Mouse (Mus musculus) stomach, embryonic 15.5 days (tissue): ENCODE data around the gene Dvl1. TPM values are rescaled to one million over a fixed set of nuclear protein-coding genes. Genes with fewer than 3 reads are reported as not detected.

Experiments used
- ATAC-seq: fragments of 200-750 bp; cut with Nextera tagmentation; 2 replicates; pipeline ENCODE4 v1.8.0; 2017; ENCODE audit warnings: low read depth, moderate number of reproducible peaks, moderate TSS enrichment; ENCODE audit not compliant: insufficient read depth, low FRiP score
- H3K27ac ChIP-seq: fragments of 300-500 bp; sonication (generic); 2 replicates; pipeline ENCODE4 v1.5.1; 2015; ENCODE audit warnings: mild to moderate bottlenecking, inconsistent platforms
- H3K27me3 ChIP-seq: fragments of 300-500 bp; sonication (generic); replicated peaks from 2 replicates; pipeline ENCODE4 v1.6.1; 2015; ENCODE audit warnings: inconsistent platforms
- H3K36me3 ChIP-seq: fragments of 300-500 bp; sonication (generic); 2 replicates; pipeline ENCODE4 v1.6.1; 2015; ENCODE audit warnings: inconsistent platforms
- H3K4me1 ChIP-seq: fragments of 300-500 bp; sonication (generic); 2 replicates; pipeline ENCODE4 v1.6.1; 2015; ENCODE audit warnings: inconsistent platforms
- H3K4me2 ChIP-seq: fragments of 300-500 bp; sonication (generic); 2 replicates; pipeline ENCODE4 v1.6.1; 2015; ENCODE audit warnings: mild to moderate bottlenecking, inconsistent platforms
- H3K4me3 ChIP-seq: fragments of 300-500 bp; sonication (generic); replicated peaks from 2 replicates; pipeline ENCODE4 v1.5.1; 2015; ENCODE audit warnings: inconsistent platforms
- H3K9ac ChIP-seq: fragments of 300-500 bp; sonication (generic); 2 replicates; pipeline ENCODE4 v1.6.1; 2015; ENCODE audit warnings: inconsistent platforms
- H3K9me3 ChIP-seq: fragments of 300-500 bp; sonication (generic); 2 replicates; pipeline ENCODE4 v1.6.1; 2016; ENCODE audit warnings: inconsistent platforms
- WGBS: fragments of 180-500 bp; shearing (Covaris S2); methylation state at CpG from one replicate; pipeline ENCODE4 v1.1.7; 2015; 5-methylcytosine and 5-hydroxymethylcytosine counted together
- polyA plus RNA-seq: library from polyadenylated mRNA; unstranded; fragments of >200 nt; fragmentation: Nextera tagmentation; extraction: Ambion mirVana; gene quantifications from 2 replicates; pipeline ENCODE4 v1.2.1, GENCODE M21; 2015

Gene Dvl1
- polyA plus RNA-seq, 1 experiment from 2014 or later = 13.7 TPM

DNA sequence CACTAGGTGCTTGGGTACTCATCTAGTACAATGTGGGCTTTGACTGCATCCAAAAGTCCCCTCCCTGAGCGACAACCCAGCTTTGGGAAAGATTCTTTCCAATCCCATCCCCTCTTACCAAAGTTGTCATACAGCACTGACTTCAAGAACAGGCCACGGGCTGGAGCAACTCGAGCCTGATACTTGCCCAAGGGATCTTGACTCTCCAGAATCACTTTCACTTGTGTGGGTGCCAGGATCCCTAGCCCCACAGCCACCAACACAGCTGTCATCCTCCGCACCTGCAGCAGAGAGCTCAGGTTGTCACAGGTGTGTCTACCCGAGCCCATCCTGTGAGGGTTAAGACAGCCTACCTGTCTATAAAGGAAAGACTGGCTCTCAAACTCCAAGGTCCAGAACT, 42.1 kb downstream of the Dvl1 start:
- Histone ChIP-seq H3K27me3 (no peaks in the 10 kb centered on the region), H3K4me3 (no peak overlapping the region), H3K36me3 (peaks cover 36% of the 10 kb centered on the region), H3K4me1 (peaks cover 30% of the 10 kb centered on the region), H3K9ac (no peak overlapping the region), H3K27ac (no peak overlapping the region), H3K9me3 (no peaks in the 10 kb centered on the region), H3K4me2 (no peak overlapping the region)
- ATAC-seq = no peak
- WGBS = 80% methylated on average over 5 of the region's 5 CpGs

DNA sequence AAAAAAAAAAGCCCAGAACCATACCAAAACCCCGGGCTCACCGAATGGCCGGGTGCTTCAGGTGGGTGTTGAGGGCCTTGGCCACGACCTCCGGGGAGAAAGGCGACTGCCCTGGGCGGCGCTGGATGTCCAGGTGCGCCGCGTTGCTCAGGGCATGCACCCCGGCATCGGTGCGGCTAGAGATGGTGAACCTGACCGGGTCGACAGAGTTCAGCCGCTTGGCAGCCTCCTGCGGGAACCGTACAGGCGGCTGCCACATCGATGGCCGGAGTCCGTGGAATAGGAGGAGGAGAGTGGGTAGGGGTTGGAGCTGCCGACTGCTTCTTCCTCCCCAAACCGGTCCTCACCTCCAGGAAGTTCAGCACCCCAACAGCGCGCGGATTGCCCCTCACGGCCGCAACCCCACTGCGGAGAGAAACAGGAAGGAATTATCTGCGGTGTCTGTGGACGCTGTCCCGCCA, 43.8 kb downstream of the Dvl1 start:
- Histone ChIP-seq H3K4me1 (peaks cover 39% of the 10 kb centered on the region), H3K4me3 (peak overlapping the region; percentile 97), H3K27me3 (no peaks in the 10 kb centered on the region), H3K27ac (peak overlapping the region; percentile 49), H3K36me3 (peaks cover 27% of the 10 kb centered on the region), H3K9ac (peak overlapping the region; percentile 97), H3K4me2 (peak overlapping the region; percentile 96), H3K9me3 (no peaks in the 10 kb centered on the region)
- no peak for ATAC-seq
- under 1% methylated on average over 34 of the region's 34 CpGs for WGBS

DNA sequence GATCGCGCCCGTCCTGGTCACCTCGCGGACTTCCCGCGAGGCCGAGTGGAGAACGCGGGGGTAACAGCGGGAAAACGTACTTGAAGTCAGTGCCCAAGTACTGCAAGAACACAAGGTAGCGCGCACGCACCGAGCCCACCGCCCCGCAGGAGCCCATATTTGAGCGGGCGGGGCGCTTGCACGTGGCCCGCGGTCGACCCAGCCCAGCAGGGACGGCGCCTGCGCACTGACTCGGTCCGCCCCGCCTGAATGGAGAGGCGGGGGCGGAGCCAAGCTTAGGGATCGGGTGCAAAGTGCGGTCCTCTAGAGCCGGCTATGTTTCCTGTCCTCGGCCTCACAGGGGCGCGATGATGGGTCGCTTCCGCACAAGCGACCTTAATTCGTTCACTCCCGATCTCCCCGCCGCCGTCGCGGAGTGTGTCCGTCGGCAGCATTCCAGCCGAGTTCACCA, 44.4 kb downstream of the Dvl1 start, which contains the start of the genes Pusl1 and Acap3:
TSS of gene Pusl1 (minus strand) at position 231 of the 451 bp plus-strand sequence.
TSS of gene Acap3 (plus strand) at position 272 of the 451 bp plus-strand sequence.
- no peaks in the 10 kb centered on the region for H3K27me3 ChIP-seq
- ATAC-seq = peak; percentile 81
- peak within 1 kb of the TSS; percentile 97 for H3K9ac ChIP-seq
- WGBS = under 1% methylated on average over 52 of the region's 52 CpGs
- peak within 1 kb of the TSS; percentile 99 for H3K27ac ChIP-seq
- H3K4me1 ChIP-seq = peaks cover 39% of the 10 kb centered on the region
- H3K36me3 ChIP-seq = peaks cover 25% of the 10 kb centered on the region
- no peaks in the 10 kb centered on the region for H3K9me3 ChIP-seq
- H3K4me3 ChIP-seq = peak within 1 kb of the TSS; percentile 97
- H3K4me2 ChIP-seq = peak within 1 kb of the TSS; percentile 96

DNA sequence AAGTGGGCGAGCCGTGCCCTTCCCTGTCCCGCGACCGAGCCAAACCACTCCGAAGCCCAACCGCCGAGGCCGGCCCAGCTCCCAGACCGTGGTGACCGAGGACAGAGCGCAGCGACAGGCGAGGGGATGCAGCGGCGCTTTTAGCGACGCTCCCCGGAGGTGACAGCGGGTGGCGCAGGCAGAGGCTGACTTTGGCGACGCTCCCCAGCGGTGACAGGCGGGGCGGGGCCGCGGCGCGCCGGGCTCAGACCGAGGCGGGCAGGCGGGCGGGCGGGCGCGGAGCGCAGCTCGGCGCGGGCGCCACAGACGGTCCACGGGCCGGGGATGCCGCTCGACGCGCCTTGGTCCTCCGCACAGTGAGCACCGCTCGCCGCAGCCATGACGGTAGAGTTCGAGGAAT, 44.8 kb downstream of the Dvl1 start:
- Histone ChIP-seq H3K9me3 (no peaks in the 10 kb centered on the region), H3K9ac (peak overlapping the region; percentile 97), H3K4me2 (peak overlapping the region; percentile 96), H3K27ac (peak overlapping the region; percentile 99), H3K4me3 (peak overlapping the region; percentile 97), H3K27me3 (no peaks in the 10 kb centered on the region), H3K4me1 (peaks cover 39% of the 10 kb centered on the region), H3K36me3 (peaks cover 28% of the 10 kb centered on the region)
- WGBS = under 1% methylated on average over 55 of the region's 56 CpGs
- peak; percentile 88 for ATAC-seq

DNA sequence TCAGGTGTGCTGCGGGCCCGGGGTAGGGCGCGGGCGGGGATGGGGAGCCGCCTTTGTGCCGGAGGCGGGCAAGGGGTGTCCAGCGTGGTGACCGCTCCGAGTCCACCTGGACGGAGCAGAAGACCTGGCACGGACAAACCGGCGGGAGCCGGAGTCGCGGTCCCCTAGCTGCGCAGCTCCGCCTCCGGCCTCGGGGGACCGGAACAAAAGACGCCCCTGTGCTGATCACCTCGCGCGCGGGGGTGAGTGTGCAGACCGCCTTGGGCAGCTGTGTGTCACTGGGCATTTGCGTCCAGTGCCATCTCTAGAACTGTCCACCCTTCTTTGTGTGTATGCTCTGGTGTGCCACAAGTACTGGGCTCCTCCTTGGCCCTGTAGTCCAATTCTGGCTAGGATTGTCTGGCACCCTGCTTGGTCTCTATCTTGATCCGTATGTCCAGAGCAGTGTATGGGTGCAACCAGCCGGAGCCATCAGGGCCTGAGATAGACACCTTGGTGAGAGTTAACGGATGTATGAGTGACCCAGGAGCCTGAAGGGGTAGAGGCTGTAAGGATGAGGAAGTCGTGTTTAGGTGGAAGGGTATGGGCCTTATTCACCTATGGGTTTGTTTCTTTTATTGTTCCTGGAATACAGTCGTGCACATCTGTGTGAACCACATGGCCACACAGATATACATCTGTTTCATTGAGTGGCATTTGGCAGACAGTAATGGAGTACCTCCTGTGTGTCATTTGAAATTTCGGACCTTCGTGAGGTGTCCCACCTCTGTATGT, 45.4 kb downstream of the Dvl1 start:
- 5% methylated on average over 37 of the region's 37 CpGs for WGBS
- peak overlapping the region; percentile 97 for H3K9ac ChIP-seq
- peak overlapping the region; percentile 99 for H3K27ac ChIP-seq
- H3K9me3 ChIP-seq = no peaks in the 10 kb centered on the region
- peak; percentile 18 for ATAC-seq
- peak overlapping the region; percentile 97 for H3K4me3 ChIP-seq
- H3K4me2 ChIP-seq = peak overlapping the region; percentile 96
- H3K27me3 ChIP-seq = no peaks in the 10 kb centered on the region
- H3K36me3 ChIP-seq = peaks cover 24% of the 10 kb centered on the region
- peaks cover 39% of the 10 kb centered on the region for H3K4me1 ChIP-seq

DNA sequence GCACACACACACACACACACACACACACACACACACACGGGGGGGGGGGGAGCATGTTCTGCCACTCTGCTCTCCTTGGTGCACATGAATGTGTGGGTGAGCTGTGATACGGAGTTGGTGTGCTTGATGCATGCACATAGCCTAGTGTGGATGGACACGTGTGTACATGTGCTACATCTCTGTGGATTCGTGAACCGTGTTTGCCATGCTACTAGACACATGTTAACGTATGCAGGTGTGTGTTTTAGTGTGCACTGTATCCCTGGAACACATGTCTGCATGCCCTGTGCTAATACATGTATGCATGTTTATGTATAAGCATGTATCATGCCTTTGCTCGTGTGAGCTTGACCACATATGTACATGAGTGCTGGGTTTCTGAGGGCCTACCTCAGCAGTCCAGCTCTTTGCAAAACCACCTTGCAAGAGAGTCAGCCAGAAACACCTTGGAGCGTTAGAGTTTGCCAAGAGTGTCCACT, 46.0 kb downstream of the Dvl1 start:
- H3K9me3 ChIP-seq = no peaks in the 10 kb centered on the region
- 68% methylated on average over 8 of the region's 8 CpGs for WGBS

DNA sequence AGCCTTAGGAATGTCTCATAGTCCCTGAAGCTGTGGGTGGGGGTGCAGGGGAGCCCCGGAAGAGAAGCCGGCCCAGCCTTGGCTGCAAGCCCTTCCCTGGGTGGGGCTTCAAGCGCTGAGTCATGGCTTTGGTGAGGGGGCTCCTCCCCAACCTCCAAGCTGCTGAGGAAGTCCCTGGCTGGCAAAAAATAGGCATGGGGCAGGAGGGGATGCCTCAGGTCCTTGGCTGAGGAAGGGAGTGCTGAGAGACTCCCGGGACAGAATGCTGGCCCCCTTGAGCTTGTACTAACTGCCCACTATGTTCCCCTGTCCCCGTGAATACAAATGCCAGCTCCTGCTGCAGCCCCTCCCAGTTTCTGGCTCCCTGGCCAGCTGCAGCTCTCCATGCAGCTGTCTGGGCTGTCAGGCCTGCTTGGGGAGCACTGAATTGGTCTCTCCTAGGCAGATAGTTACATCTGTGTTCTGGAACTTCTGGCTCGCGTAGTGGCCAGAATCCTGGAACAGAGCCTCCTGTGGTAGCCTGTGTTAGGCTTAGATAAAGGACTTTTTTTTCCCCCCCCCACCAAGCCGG, 47.2 kb downstream of the Dvl1 start:
- Histone ChIP-seq H3K27me3 (no peaks in the 10 kb centered on the region), H3K4me1 (peaks cover 39% of the 10 kb centered on the region), H3K4me2 (peak overlapping the region; percentile 96), H3K27ac (peak overlapping the region; percentile 74), H3K9me3 (no peaks in the 10 kb centered on the region), H3K36me3 (peaks cover 14% of the 10 kb centered on the region; the same call in 1 of the 2 replicates), H3K9ac (no peak overlapping the region), H3K4me3 (peak overlapping the region; percentile 97)
- peak; percentile 24; the same call in 1 of the 2 replicates for ATAC-seq
- WGBS = 16% methylated on average over 8 of the region's 8 CpGs

More for the DNA sequence above, 46.0 kb downstream of the Dvl1 start:
- Histone ChIP-seq H3K27me3 (no peaks in the 10 kb centered on the region), H3K9ac (no peak overlapping the region), H3K4me1 (peaks cover 39% of the 10 kb centered on the region), H3K36me3 (peaks cover 19% of the 10 kb centered on the region), H3K4me3 (peak overlapping the region; percentile 97), H3K27ac (no peak overlapping the region), H3K4me2 (peak overlapping the region; percentile 96)
- no peak for ATAC-seq

DNA sequence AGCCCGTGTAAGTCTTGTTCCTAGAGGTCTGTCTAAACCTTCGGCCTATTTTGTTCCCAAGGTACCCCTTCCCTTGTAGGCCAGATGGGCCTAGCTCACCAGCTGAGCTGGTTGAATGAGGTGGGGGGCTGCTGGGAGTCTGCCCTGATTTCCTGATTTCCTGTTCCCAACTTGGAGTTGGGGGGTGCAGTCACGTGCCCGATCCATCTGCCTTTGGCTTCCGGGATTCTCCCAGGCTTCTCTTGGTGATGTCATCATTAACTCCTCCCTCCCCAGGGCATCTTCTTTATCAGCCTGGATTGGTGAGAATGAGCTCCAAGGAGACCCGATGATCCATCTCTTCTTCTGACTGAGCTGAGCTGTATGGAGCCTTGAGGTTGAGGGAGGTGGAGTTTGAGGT, 48.0 kb downstream of the Dvl1 start:
- Histone ChIP-seq H3K27me3 (no peaks in the 10 kb centered on the region), H3K9ac (no peak overlapping the region), H3K4me2 (peak overlapping the region; percentile 96), H3K27ac (peak overlapping the region; percentile 74; the same call in 1 of the 2 replicates), H3K9me3 (no peaks in the 10 kb centered on the region), H3K36me3 (peaks cover 15% of the 10 kb centered on the region), H3K4me1 (peaks cover 35% of the 10 kb centered on the region), H3K4me3 (peak overlapping the region; percentile 6; the same call in 1 of the 2 replicates)
- no peak for ATAC-seq
- 40% methylated on average over 6 of the region's 6 CpGs for WGBS

DNA sequence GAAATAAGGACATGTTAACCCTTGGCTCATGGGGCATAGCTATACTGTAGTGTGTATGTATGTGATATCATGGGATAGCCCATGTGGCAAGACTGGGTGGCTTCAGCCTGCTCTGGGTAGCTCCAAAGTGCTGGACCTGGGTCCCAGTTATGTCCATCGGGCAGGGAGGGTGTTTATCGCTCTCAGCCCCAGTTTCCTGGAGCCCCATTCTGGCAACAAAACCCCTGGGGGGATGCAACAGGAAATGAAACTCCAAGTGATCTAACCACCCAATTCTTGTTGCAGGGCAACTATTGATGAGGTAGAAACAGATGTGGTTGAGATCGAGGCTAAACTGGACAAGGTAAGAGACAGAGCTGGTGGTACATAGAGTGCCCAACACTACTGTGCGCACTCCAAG, 48.6 kb downstream of the Dvl1 start:
- Histone ChIP-seq H3K4me2 (no peak overlapping the region), H3K4me3 (no peak overlapping the region), H3K9me3 (no peaks in the 10 kb centered on the region), H3K9ac (no peak overlapping the region), H3K4me1 (peaks cover 29% of the 10 kb centered on the region), H3K27me3 (no peaks in the 10 kb centered on the region), H3K36me3 (peaks cover 17% of the 10 kb centered on the region), H3K27ac (no peak overlapping the region)
- WGBS = 88% methylated on average over 4 of the region's 4 CpGs
- no peak for ATAC-seq

DNA sequence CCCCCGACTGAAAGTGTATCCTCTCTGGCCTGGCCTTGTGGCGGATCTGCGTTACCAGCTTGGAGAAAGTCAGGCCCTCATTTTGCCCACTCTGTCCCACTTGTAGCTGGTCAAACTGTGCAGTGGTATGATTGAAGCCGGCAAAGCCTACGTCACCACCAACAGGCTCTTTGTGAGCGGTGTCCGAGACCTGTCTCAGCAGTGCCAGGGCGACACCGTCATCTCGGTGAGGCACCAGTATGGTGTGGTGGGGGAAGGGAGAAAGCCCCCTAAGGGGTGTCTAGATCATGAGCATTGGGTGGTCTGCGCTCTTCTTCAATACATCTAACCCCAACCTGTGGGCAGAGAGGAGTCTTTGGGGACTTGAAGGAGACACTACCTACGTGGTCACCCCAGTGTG, 49.3 kb downstream of the Dvl1 start:
- no peak for ATAC-seq
- H3K4me3 ChIP-seq = no peak overlapping the region
- peaks cover 26% of the 10 kb centered on the region for H3K4me1 ChIP-seq
- peaks cover 19% of the 10 kb centered on the region for H3K36me3 ChIP-seq
- no peak overlapping the region for H3K27ac ChIP-seq
- 99% methylated on average over 12 of the region's 12 CpGs for whole genome bisulfite sequencing
- no peak overlapping the region for H3K9ac ChIP-seq
- no peaks in the 10 kb centered on the region for H3K9me3 ChIP-seq
- no peaks in the 10 kb centered on the region for H3K27me3 ChIP-seq
- H3K4me2 ChIP-seq = no peak overlapping the region

DNA sequence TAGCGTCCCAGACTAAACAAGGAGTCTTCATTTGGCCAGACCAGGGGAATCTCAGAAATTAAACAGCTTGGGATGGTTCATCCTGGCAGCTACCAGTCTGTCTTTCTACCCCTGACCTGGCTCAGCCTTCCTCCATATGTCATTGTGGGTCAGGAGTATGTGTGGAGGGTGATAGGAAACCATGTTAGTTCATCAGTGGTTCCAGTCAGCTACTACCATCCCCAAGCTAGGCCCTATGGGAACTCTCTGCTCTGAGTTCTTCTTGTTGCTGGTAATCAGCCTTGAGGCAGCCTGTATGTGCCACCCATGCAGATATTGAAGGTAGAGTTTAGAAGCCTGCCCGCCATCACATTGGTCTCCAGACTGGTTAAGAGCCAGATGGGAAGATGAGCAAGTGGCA, 51.1 kb downstream of the Dvl1 start:
- Histone ChIP-seq H3K36me3 (peaks cover 35% of the 10 kb centered on the region), H3K27ac (no peak overlapping the region), H3K27me3 (no peaks in the 10 kb centered on the region), H3K9ac (no peak overlapping the region), H3K4me1 (peaks cover 19% of the 10 kb centered on the region), H3K9me3 (no peaks in the 10 kb centered on the region), H3K4me2 (no peak overlapping the region), H3K4me3 (no peak overlapping the region)
- 91% methylated on average over 2 of the region's 2 CpGs for WGBS
- no peak for ATAC-seq

DNA sequence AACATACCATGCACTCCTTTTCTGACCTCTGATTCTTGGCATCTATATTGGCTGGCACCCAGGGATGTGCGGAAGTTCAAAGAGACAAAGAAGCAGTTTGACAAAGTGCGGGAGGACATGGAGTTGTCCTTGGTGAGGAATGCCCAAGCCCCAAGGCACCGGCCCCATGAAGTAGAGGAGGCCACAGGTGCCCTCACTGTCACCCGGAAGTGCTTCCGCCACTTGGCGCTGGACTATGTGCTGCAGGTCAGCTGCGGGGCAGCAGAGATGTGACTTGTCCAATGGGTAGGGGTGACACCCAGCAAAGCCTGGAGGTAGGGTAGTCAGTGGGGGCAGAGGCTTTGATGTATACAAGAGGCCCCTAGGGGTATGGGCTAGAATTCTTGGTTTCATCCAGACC, 52.2 kb downstream of the Dvl1 start:
- Histone ChIP-seq H3K4me2 (no peak overlapping the region), H3K27ac (no peak overlapping the region), H3K4me3 (no peak overlapping the region), H3K4me1 (peaks cover 8% of the 10 kb centered on the region), H3K36me3 (peaks cover 44% of the 10 kb centered on the region), H3K9me3 (no peaks in the 10 kb centered on the region), H3K27me3 (no peaks in the 10 kb centered on the region), H3K9ac (no peak overlapping the region)
- ATAC-seq = no peak
- WGBS = 93% methylated on average over 7 of the region's 7 CpGs
